Mouse (Mus musculus) liver (tissue): ENCODE results near the gene Cct4.

Source experiments
- DNase-seq: peaks from one replicate; pipeline ENCODE4 v3.0.0-alpha.2; 2020; ENCODE audit warnings: mixed read lengths

Cct4 gene

GRCm38 (mm10) chr11:23047663-23048582, 57.6 kb downstream of the Cct4 start:
- no peak for DNase-seq

- no peak for DNase-seq
Measured at GRCm38 (mm10) chr11:23049642-23050041, 59.3 kb downstream of the Cct4 start.

GRCm38 (mm10) chr11:23052353-23052752, 62.0 kb downstream of the Cct4 start:
- no peak for DNase-seq
